Mouse (Mus musculus): ENCODE data around the gene Mrps15. TPM values are rescaled to one million over a fixed set of nuclear protein-coding genes. Genes with fewer than 3 reads are reported as not detected.
"Not testable (repeated sequence)": the region's sequence is repeated elsewhere in the genome, so short reads cannot be mapped to it uniquely, and the experiment has no call there.

Gene Mrps15
- polyA plus RNA-seq, 1 experiment from 2014 or later, result 115 TPM

GRCm38 (mm10) chr4:126090848-126091124, 44.1 kb downstream of the Mrps15 start:
- no peak overlapping the region for H3K27ac ChIP-seq (ENCODE audit: low read length)

DNA sequence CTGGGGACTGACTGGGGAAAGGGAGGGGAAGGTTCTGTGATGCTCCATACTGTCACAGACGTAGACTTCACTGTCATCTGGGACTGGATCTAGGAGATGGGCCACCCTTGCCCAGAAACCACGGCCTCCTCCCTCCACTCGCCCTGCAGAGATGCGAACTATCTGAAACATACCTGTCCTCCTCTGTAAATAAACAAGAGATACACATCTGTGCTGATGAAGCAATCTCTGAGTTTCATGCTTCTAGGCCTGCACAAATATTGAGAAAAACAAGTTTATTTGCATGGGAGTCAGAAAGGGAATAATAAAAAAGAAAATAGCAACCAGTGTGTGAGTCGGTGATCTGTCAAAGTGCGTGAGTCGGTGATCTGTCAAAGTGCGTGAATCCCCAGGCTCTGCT, 45.1 kb downstream of the Mrps15 start:
- H3K4me1 ChIP-seq (replicated peaks; ENCODE audit: control insufficient read depth, insufficient read depth, low read length), result peaks cover under 1% of the 10 kb centered on the region; the same call in 1 of the 2 replicates
- H3K9me3 ChIP-seq (ENCODE audit: control insufficient read depth, low read length), result no peaks in the 10 kb centered on the region
- WGBS, result 84% methylated on average over 8 of the region's 8 CpGs
- H3K36me3 ChIP-seq (ENCODE audit: control insufficient read depth, insufficient read depth), result no peaks in the 10 kb centered on the region
- ATAC-seq, result no peak
- no peaks in the 10 kb centered on the region for H3K27me3 ChIP-seq (replicated peaks; ENCODE audit: control insufficient read depth, insufficient read depth, low read length)
- no peak overlapping the region for H3K9ac ChIP-seq (replicated peaks; ENCODE audit: low read depth, low read length)
- H3K4me3 ChIP-seq (replicated peaks; ENCODE audit: low read length), result no peak overlapping the region
- no peak overlapping the region for H3K4me2 ChIP-seq (ENCODE audit: low read length)
- H3K27ac ChIP-seq (ENCODE audit: low read length), result no peak overlapping the region

More at GRCm38 (mm10) chr4:126090848-126091124, 44.1 kb downstream of the Mrps15 start:
- Histone ChIP-seq H3K4me2 (ENCODE audit: low read length) (no peak overlapping the region), H3K4me1 (replicated peaks; ENCODE audit: control insufficient read depth, insufficient read depth, low read length) (no peaks in the 10 kb centered on the region), H3K9ac (replicated peaks; ENCODE audit: low read depth, low read length) (no peak overlapping the region), H3K27me3 (replicated peaks; ENCODE audit: control insufficient read depth, insufficient read depth, low read length) (no peaks in the 10 kb centered on the region), H3K4me3 (replicated peaks; ENCODE audit: low read length) (no peak overlapping the region), H3K9me3 (ENCODE audit: control insufficient read depth, low read length) (no peaks in the 10 kb centered on the region), H3K36me3 (ENCODE audit: control insufficient read depth, insufficient read depth) (no peaks in the 10 kb centered on the region)
- no peak for ATAC-seq
- WGBS, result 88% methylated on average over 4 of the region's 4 CpGs

DNA sequence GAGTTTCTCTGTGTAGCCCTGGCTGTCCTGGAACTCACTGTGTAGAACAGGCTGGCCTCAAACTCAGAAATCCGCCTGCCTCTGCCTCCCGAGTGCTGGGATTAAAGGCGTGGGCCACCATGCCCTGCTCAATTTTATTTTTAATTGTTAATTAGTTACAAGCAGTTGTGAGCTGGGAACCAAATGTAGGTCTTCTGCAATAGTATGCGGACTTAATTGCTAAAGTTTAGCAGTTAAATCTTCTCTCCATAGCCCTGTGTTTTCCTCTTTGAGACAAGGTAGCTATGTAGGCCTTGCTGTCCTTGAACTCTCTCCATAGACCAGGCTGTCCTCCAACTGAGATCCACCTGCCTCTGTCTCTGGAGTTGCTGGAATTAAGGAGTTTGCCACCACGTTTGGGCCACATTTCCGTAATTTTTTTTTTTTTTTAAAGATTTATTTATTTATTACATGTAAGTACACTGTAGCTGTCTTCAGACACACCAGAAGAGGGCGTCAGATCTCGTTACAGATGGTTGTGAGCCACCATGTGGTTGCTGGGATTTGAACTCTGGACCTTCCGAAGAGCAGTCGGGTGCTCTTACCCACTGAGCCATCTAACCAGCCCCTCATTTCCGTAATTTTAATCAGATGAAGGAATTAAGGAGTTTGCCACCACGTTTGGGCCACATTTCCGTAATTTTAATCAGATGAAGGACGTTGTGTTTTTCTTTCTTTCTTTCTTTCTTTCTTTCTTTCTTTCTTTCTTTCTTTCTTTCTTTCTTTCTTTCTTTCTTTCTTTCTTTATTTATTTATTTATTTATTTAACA, 49.1 kb downstream of the Mrps15 start:
- ATAC-seq; H3K9ac ChIP-seq (replicated peaks; ENCODE audit: low read depth, low read length); H3K4me1 ChIP-seq (replicated peaks; ENCODE audit: control insufficient read depth, insufficient read depth, low read length): not testable (repeated sequence)

GRCm38 (mm10) chr4:126096464-126097111, 49.9 kb downstream of the Mrps15 start, which contains the start of gene Lsm10:
Gene Lsm10 (plus strand): TSS chr4:126096623.
- Histone ChIP-seq H3K4me2 (ENCODE audit: low read length) (peak within 1 kb of the TSS; percentile 67), H3K9me3 (ENCODE audit: control insufficient read depth, low read length) (no peaks in the 10 kb centered on the region), H3K4me3 (replicated peaks; ENCODE audit: low read length) (peak within 1 kb of the TSS; percentile 71), H3K36me3 (ENCODE audit: control insufficient read depth, insufficient read depth) (no peaks in the 10 kb centered on the region), H3K27ac (ENCODE audit: low read length) (peak within 1 kb of the TSS; percentile 79), H3K9ac (replicated peaks; ENCODE audit: low read depth, low read length) (peak within 1 kb of the TSS; percentile 84), H3K27me3 (replicated peaks; ENCODE audit: control insufficient read depth, insufficient read depth, low read length) (no peaks in the 10 kb centered on the region), H3K4me1 (replicated peaks; ENCODE audit: control insufficient read depth, insufficient read depth, low read length) (peaks cover 8% of the 10 kb centered on the region; the same call in 1 of the 2 replicates)
- WGBS, result 3% methylated on average over 37 of the region's 37 CpGs
- ATAC-seq, result peak; percentile 99

More for the DNA sequence above, 49.1 kb downstream of the Mrps15 start:
- H3K9me3 ChIP-seq (ENCODE audit: control insufficient read depth, low read length); H3K4me3 ChIP-seq (replicated peaks; ENCODE audit: low read length); H3K36me3 ChIP-seq (ENCODE audit: control insufficient read depth, insufficient read depth); H3K27ac ChIP-seq (ENCODE audit: low read length); H3K27me3 ChIP-seq (replicated peaks; ENCODE audit: control insufficient read depth, insufficient read depth, low read length): not testable (repeated sequence)
- 56% methylated on average over 14 of the region's 14 CpGs for WGBS
- peak overlapping the region; percentile 67; the same call in 1 of the 2 replicates for H3K4me2 ChIP-seq (ENCODE audit: low read length)

GRCm38 (mm10) chr4:126097711-126098253, 51.1 kb downstream of the Mrps15 start:
- H3K4me1 ChIP-seq (replicated peaks; ENCODE audit: control insufficient read depth, insufficient read depth, low read length), result peaks cover 19% of the 10 kb centered on the region
- no peak overlapping the region for H3K4me2 ChIP-seq (ENCODE audit: low read length)
- H3K9me3 ChIP-seq (ENCODE audit: control insufficient read depth, low read length), result no peaks in the 10 kb centered on the region
- H3K36me3 ChIP-seq (ENCODE audit: control insufficient read depth, insufficient read depth), result no peaks in the 10 kb centered on the region
- no peak for ATAC-seq
- no peaks in the 10 kb centered on the region for H3K27me3 ChIP-seq (replicated peaks; ENCODE audit: control insufficient read depth, insufficient read depth, low read length)
- no peak overlapping the region for H3K9ac ChIP-seq (replicated peaks; ENCODE audit: low read depth, low read length)
- H3K27ac ChIP-seq (ENCODE audit: low read length), result no peak overlapping the region
- 94% methylated on average over 20 of the region's 20 CpGs for whole genome bisulfite sequencing
- no peak overlapping the region for H3K4me3 ChIP-seq (replicated peaks; ENCODE audit: low read length)

DNA sequence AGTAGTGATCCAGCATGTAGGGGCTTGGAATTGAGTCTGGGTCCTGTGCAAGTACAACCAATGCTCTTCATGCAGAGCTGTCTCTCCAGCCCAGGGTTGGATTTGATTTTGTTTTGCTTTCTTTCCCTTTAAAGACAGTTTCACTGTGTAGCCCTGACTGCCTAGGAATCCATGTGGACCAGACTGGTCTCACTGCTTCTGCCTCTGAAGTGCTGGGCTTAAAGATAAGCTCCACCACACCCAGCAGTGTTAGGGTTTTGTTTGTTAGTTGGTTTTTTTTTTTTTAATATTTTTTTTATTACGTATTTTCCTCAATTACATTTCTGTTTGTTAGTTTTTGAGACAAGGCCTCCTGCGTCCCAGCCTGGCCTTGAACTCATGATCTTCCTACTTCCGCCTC, 52.6 kb downstream of the Mrps15 start:
- Histone ChIP-seq H3K27me3 (replicated peaks; ENCODE audit: control insufficient read depth, insufficient read depth, low read length) (no peaks in the 10 kb centered on the region), H3K27ac (ENCODE audit: low read length) (no peak overlapping the region), H3K9ac (replicated peaks; ENCODE audit: low read depth, low read length) (no peak overlapping the region), H3K4me1 (replicated peaks; ENCODE audit: control insufficient read depth, insufficient read depth, low read length) (peaks cover 25% of the 10 kb centered on the region), H3K36me3 (ENCODE audit: control insufficient read depth, insufficient read depth) (no peaks in the 10 kb centered on the region), H3K4me2 (ENCODE audit: low read length) (no peak overlapping the region), H3K4me3 (replicated peaks; ENCODE audit: low read length) (no peak overlapping the region), H3K9me3 (ENCODE audit: control insufficient read depth, low read length) (no peaks in the 10 kb centered on the region)
- 99% methylated on average over 3 of the region's 3 CpGs for WGBS
- ATAC-seq, result no peak

GRCm38 (mm10) chr4:126100764-126101163, 54.0 kb downstream of the Mrps15 start:
- H3K4me2 ChIP-seq (ENCODE audit: low read length), result no peak overlapping the region
- no peaks in the 10 kb centered on the region for H3K36me3 ChIP-seq (ENCODE audit: control insufficient read depth, insufficient read depth)
- no peak overlapping the region for H3K4me3 ChIP-seq (replicated peaks; ENCODE audit: low read length)
- no peak for ATAC-seq
- no peaks in the 10 kb centered on the region for H3K27me3 ChIP-seq (replicated peaks; ENCODE audit: control insufficient read depth, insufficient read depth, low read length)
- H3K4me1 ChIP-seq (replicated peaks; ENCODE audit: control insufficient read depth, insufficient read depth, low read length), result peaks cover 39% of the 10 kb centered on the region
- H3K27ac ChIP-seq (ENCODE audit: low read length), result no peak overlapping the region
- 87% methylated on average over 3 of the region's 3 CpGs for WGBS
- no peak overlapping the region for H3K9ac ChIP-seq (replicated peaks; ENCODE audit: low read depth, low read length)
- H3K9me3 ChIP-seq (ENCODE audit: control insufficient read depth, low read length), result no peaks in the 10 kb centered on the region

- Histone ChIP-seq H3K27me3 (replicated peaks; ENCODE audit: control insufficient read depth, insufficient read depth, low read length) (no peaks in the 10 kb centered on the region), H3K9me3 (ENCODE audit: control insufficient read depth, low read length) (no peaks in the 10 kb centered on the region), H3K4me2 (ENCODE audit: low read length) (no peak overlapping the region; the same call in 1 of the 2 replicates), H3K36me3 (ENCODE audit: control insufficient read depth, insufficient read depth) (no peaks in the 10 kb centered on the region), H3K27ac (ENCODE audit: low read length) (peak overlapping the region; percentile 83), H3K4me1 (replicated peaks; ENCODE audit: control insufficient read depth, insufficient read depth, low read length) (peaks cover 42% of the 10 kb centered on the region), H3K9ac (replicated peaks; ENCODE audit: low read depth, low read length) (no peak overlapping the region), H3K4me3 (replicated peaks; ENCODE audit: low read length) (no peak overlapping the region)
- 39% methylated on average over 7 of the region's 7 CpGs for WGBS
- no peak for ATAC-seq
These were observed 55.5 kb downstream of the Mrps15 start for GRCm38 (mm10) chr4:126102061-126102841.
